Mouse (Mus musculus) kidney, postnatal 14 days (tissue): ENCODE data around the gene Gm10272.
"Not testable (repeated sequence)": the region's sequence is repeated elsewhere in the genome, so short reads cannot be mapped to it uniquely, and the experiment has no call there.

ENCODE experiments used
- DNase-seq: peaks from one replicate; pipeline ENCODE4 v3.0.0; 2022; ENCODE audit warnings: mixed read lengths

Gm10272 gene

DNA sequence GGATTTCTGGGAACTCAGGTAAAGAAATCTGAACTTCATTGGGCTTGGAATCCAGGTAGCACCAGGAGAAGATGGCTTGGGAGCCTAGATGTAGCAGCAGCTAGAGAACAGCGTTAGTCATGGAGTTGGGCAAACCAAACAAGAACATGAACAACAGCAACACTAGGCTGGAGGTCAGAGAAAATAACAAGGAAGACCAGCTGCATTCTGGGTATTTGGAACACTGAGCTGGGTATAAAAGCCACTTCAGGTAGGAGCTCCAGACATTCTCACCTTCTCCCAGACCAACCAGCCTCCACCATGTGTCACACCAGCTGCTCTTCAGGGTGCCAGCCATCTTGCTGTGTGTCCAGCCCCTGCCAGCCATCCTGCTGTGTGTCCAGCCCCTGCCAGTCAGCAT, at the start of gene Gm10272:
Gene Gm10272, plus strand, starts transcription at position 301 of the 400 bp plus-strand sequence.
- DNase-seq, result no peak

DNA sequence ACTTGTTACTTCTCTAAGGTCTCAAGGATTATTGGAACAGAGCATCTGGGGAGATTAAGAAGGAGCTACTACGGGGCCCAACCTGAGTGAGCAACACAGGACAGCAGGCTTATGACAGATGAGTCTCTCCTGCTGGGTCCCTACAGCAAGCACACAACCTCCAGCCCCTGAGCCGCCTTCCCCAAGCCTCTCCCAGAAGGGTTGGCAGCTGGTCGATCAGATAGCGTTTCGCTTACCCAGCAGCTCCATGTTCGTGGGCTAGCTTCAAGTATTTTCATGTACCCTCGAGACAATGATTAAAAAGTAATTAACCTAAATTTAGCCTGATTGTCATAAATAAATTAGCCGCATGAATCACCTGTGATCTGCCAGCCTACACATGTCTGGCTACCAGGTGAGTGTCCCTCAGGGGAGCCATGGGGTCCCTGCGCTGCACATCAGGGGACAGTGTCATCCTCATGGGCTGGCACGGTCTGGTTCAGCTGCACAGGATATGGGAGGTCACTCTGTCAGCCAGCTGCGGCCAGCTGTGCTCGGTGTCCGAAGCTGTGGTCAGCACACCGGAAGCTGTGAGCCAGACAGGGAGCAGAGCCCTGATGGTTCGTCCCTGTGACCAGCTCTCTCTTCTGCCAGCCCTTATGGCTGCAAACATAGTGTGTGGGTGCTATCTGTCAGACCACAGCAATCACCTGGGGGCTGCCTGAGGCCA, 48.0 kb upstream of the Gm10272 start:
- peak; percentile 70 for DNase-seq

DNA sequence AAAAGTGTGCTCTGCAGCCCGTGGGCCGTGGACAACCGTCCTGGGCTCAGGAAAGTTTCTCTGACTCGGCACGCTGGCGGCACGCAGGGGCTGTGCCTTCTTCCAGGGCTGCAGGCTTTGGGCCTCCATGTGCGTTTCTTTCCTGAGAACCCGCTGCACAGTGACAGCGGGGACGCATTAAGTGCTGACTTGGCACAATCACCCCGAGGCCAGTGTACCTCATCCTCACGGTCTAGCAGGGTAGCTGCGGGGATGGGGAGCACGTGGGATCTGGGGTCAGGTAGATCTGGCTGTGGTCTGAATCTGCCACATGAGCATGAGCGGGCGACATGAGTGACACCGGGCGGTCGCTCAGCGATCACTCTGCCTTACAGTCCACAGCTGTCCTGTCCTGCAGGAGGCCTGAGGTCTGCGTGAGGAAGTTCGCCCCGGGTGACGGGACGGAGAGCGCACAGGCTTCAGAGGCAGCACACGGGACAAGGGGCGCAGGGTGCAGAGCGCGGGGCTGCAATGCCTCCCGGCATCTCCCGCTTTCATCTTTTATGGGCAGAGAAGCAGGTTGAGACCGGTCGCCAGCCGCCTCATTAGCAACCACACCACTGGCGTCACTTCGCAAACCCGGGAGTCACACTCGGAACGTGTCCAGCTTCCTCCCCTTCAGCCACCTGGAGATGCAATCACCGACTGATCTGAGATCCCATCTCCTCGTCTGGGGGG, 42.3 kb upstream of the Gm10272 start:
- DNase-seq, result no peak

DNA sequence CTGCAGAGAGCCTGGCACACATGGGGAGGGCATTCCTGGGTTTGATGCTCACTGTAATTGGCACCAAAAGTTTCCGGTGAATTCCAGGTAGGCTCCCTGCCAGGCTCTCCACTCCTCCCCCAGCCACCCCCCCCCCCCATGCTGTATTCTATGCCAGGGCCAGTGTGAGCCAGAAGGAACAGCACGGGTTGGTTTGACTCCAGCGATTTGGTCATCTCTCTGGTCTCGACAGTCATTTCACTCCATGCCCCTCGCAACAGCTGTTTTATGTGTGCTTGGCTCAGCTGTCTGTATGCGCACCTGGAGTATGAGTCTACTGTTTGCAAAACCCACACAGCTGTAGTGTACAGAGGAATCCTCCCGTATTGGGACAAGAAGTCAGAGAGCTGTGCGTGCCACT, 40.1 kb upstream of the Gm10272 start:
- DNase-seq, result no peak

DNA sequence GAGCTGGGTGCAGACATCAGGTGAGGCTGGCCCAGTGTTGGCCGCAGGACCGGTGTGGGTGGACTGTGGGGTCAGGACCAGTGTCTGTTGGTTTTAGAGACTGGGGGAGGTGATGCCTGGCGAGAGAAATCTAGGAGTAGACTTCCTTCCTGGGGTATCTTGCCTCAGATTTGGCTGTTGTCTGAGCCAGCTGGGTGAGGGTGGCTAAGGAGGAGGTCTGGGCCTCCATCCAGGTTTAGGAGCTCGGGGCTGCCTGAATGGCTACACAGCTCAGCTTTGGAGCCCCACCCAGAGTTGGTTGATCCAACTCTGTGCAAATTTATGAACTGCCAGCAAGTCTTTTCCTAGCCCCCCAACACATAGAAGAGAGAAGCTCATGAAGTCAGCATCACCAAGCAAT, 39.0 kb upstream of the Gm10272 start:
- no peak for DNase-seq

GRCm38 (mm10) chr10:77670710-77671109, 35.7 kb upstream of the Gm10272 start:
- DNase-seq, result no peak

DNA sequence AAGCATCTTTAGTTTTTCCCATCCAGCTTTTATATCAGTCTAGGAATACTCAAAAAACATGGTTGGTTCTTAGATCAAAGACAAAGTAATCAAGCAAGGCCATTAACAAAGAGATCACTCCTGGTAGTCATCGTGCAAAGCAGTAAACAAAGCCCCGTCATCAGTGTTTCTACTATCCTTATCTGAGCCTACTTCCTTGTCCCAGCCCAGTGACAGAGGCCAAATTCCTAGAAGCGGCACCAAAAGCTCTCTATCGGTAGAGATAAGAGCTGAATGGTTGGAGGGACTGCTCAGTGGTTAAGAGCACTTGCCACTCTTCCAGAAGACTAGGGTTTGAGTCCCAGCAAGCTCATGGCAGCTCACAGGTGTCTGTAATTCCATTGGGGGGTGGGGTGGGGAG, 34.9 kb upstream of the Gm10272 start:
- DNase-seq, result no peak

GRCm38 (mm10) chr10:77673765-77674164, 32.7 kb upstream of the Gm10272 start:
- no peak for DNase-seq

DNA sequence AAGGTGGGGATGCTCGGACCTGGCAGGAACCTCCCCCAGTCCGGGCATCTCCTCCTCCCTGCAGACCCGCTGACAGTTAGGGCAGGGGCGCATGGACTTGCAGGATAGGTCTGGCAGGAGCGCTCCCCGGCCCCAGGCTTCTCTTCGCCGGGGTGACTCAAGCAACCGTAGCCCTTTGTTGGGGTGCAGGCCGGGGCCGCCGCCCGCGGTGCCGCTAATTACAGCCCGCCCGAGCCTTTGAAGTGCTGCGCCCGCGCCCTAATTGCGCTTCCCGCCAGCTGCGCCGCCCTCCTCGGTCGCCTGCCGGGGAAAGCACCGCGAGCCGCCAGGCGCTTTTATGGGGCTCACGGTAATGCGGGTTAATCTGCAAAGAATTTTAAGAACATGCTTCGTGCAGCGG, 28.9 kb upstream of the Gm10272 start:
- no peak for DNase-seq

DNA sequence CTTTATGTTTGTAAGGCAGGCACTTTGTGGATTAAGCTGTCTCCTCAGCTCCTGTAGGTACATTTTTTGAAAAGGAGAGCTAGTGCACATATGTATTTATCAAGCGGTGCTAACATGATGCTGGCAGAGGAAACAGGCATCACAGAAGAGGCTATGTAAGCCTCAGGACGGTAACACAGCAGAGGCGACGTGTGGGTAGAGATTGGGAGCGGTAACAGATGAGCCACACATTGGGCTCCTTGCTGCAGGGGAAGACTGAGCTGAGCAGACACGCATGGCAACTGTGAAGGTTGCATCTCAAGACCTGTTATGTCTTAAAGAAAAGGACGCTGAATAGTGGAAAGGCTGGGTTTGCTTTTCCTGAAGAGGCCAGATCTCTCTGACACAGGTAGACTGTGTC, 23.4 kb upstream of the Gm10272 start:
- DNase-seq, result no peak

DNA sequence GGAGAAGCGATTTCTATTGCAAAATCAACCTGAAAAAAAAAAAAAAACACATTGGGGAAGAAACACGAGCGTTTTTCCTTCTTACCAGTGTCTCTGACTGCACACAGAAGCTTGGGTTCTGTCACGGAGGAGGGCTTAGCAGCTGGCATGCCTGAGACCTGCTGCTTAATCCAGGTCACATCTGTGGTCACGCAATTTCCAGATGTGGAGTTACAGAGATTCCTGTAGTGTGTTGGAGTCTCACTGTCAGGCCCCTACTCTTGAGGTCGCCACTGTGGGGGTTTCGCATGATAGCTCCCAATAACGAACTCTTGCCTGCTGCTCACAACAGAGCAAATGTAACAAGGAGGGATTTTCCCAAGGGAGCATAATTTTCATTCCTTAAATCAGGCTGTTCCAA, 22.2 kb upstream of the Gm10272 start:
- no peak for DNase-seq

- DNase-seq, result no peak
Observed at GRCm38 (mm10) chr10:77685895-77686664, 20.3 kb upstream of the Gm10272 start, which contains the start of gene Tspear. Gene Tspear (plus strand): TSS chr10:77686569.

- DNase-seq, result no peak
Observed at GRCm38 (mm10) chr10:77687021-77687420, 19.4 kb upstream of the Gm10272 start.

DNA sequence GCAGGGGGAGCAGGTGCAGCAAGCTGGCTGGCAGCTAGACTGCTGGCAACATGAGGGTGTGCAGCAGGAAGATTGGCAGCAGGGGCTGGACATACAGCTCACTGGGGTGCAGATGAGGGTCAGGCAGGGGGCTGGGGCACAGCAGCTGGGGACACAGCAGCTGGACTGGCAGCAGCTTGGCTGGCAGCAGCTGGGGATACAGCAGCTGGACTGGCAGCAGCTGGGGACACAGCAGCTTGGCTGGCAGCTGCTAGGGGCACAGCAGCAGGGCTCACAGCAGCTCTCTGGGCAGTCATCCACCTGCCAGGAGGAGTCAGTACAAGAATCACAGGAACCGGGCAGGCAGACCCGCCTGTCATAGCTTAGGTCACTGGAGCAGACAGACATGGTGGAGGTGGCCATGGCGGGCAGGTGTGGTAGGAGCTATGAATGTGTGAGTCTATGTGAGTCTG, 16.0 kb upstream of the Gm10272 start, which contains the start of gene Gm19402:
Gene Gm19402, minus strand, starts transcription at position 402 of the 452 bp plus-strand sequence.
- DNase-seq, result not testable (repeated sequence)

DNA sequence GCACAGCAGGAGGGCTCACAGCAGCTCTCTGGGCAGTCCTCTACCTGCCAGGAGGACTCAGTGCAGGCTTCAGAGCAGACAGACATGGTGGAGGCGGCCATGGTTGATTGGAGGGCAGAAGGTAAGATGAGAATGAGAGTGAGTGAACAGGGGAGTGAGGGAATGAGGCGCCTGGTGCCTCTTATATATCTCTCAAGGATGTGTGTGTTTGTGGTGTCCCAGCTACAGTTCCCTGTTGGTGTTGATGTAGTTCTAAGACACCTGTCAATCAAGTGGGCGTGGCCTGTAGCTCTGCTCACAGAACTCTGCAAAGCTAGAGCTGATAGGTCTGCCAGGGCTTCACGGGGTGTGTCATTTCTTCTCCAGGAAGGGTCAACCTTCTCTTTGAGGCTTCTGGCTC, 9.3 kb upstream of the Gm10272 start, which contains the start of gene Gm9508:
Gene Gm9508, minus strand, starts transcription at position 101 of the 400 bp plus-strand sequence.
- no peak for DNase-seq

- DNase-seq, result no peak
Observed at GRCm38 (mm10) chr10:77709831-77710230, 3.4 kb downstream of the Gm10272 start.

GRCm38 (mm10) chr10:77711157-77711556, 4.7 kb downstream of the Gm10272 start, which contains the start of gene Gm10024:
Gene Gm10024 (plus strand): TSS chr10:77711457.
- not testable (repeated sequence) for DNase-seq

GRCm38 (mm10) chr10:77713734-77714133, 7.3 kb downstream of the Gm10272 start:
- DNase-seq, result no peak

DNA sequence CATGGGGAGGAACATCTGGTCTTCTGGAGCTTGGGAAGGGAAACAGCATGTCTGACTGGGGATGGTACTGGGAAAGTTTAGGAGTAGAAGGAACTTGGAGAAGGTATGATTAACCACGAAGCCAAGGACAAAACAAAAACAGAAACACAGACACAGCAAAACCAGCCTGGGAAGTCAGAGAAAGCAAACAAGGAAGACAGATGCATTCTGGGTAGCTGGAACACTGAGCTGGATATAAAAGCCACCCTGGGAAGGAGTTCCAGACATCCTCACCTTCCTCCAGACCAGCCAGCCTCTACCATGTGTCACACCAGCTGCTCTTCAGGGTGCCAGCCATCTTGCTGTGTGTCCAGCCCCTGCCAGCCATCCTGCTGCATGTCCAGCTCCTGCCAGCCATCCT, 9.1 kb downstream of the Gm10272 start, which contains the start of gene Gm10142:
Gene Gm10142, plus strand, starts transcription at position 301 of the 400 bp plus-strand sequence.
- no peak for DNase-seq

DNA sequence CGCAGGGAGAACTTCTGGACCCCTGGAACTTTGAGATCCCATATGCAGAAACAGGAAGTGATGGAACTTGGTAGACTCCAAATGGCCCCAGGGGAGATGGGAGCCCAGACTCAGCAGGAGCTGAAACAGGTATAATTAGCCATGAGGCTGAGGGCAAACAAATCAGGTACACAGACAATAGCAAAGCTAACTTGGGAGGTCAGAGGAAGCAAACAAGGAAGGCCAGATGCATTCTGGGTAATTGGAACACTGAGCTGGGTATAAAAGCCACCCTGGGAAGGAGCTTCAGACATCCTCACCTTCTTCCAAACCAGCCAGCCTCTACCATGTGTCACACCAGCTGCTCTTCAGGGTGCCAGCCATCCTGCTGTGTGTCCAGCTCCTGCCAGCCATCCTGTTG, 13.9 kb downstream of the Gm10272 start, which contains the start of gene Krtap12-1:
Gene Krtap12-1, plus strand, starts transcription at position 301 of the 400 bp plus-strand sequence.
- DNase-seq, result not testable (repeated sequence)

DNA sequence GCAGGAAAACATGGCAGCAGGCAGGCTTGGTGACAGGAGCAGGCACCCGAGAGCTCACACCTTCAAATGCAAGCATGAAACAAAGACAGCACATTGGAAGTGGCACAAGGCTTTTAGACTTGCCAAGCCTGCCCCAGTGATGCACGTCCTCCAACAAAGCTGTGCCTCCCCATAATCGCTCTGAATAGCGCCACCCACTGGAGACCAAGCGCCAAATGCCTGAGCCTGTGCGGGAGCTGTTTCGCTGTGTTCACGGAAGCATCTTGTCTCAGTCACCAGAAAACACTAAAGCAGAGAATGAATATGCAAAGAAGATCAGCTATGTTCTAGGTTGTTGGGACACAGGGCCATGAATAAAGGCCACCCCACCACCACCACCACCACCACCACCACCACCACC, 18.4 kb downstream of the Gm10272 start:
- no peak for DNase-seq

DNA sequence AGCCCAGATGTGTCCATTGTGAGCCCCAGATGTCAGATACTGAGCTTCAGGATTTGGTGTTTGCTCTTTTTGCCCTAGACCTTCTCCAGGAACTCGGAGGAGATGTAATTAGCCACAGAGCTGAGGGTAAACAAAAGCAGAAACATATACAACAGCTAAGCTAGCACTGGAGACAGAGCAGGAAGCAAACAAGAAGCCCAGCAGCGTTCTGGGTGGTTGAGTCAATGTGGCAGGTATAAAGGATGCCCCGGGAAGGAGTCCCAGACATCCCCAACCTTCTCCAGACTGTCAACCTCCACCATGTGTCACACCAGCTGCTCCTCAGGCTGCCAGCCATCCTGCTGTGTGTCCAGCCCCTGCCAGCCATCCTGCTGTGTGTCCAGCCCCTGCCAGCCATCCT, 19.8 kb downstream of the Gm10272 start, which contains the start of gene Gm10100:
Gene Gm10100, plus strand, starts transcription at position 301 of the 400 bp plus-strand sequence.
- DNase-seq, result no peak

- DNase-seq, result no peak
Observed at GRCm38 (mm10) chr10:77728280-77728679, 21.9 kb downstream of the Gm10272 start.
